Mouse (Mus musculus) cerebellum, adult 8-10 months (tissue): ENCODE measurements around the gene Figla.
A peak's percentile ranks its signal among the peaks of the same experiment; 100 is the strongest.

Source experiments
- DNase-seq: peaks from one replicate; pipeline ENCODE4 v3.0.0; 2022

The Figla gene

GRCm38 (mm10) chr6:86029323-86029713 lies 13.3 kb downstream of the Figla start:
- peak; percentile 36 for DNase-seq

- DNase-seq: peak; percentile 46
Observed at GRCm38 (mm10) chr6:86031527-86031926, 15.6 kb downstream of the Figla start.

GRCm38 (mm10) chr6:86033635-86034034 lies 17.7 kb downstream of the Figla start:
- DNase-seq: no peak

GRCm38 (mm10) chr6:86038901-86039300 lies 22.9 kb downstream of the Figla start:
- no peak for DNase-seq

GRCm38 (mm10) chr6:86040140-86040539 lies 24.2 kb downstream of the Figla start:
- DNase-seq: no peak

- DNase-seq: no peak
Observed at GRCm38 (mm10) chr6:86047510-86047909, 31.5 kb downstream of the Figla start.

- no peak for DNase-seq
Observed at GRCm38 (mm10) chr6:86048509-86048908, 32.5 kb downstream of the Figla start.

GRCm38 (mm10) chr6:86050586-86051268 lies 34.8 kb downstream of the Figla start:
- DNase-seq: no peak

GRCm38 (mm10) chr6:86052032-86052459 lies 36.1 kb downstream of the Figla start:
- DNase-seq: no peak

- no peak for DNase-seq
Observed at GRCm38 (mm10) chr6:86052556-86052955, 36.6 kb downstream of the Figla start.

- DNase-seq: no peak
Observed at GRCm38 (mm10) chr6:86053099-86053498, 37.1 kb downstream of the Figla start.

GRCm38 (mm10) chr6:86053594-86053993 lies 37.6 kb downstream of the Figla start:
- no peak for DNase-seq

GRCm38 (mm10) chr6:86058475-86058874 lies 42.5 kb downstream of the Figla start:
- no peak for DNase-seq

GRCm38 (mm10) chr6:86059151-86059853 lies 43.3 kb downstream of the Figla start:
- no peak for DNase-seq

- no peak for DNase-seq
Observed at GRCm38 (mm10) chr6:86060170-86060569, 44.2 kb downstream of the Figla start.

- no peak for DNase-seq
Observed at GRCm38 (mm10) chr6:86062226-86062625, 46.3 kb downstream of the Figla start.

- DNase-seq: no peak
Observed at GRCm38 (mm10) chr6:86062684-86063083, 46.7 kb downstream of the Figla start.

- DNase-seq: no peak
Observed at GRCm38 (mm10) chr6:86064318-86065016, 48.5 kb downstream of the Figla start.

GRCm38 (mm10) chr6:86066727-86067126 lies 50.8 kb downstream of the Figla start:
- DNase-seq: no peak

- DNase-seq: no peak
Observed at GRCm38 (mm10) chr6:86067145-86067544, 51.2 kb downstream of the Figla start.

- DNase-seq: no peak
Observed at GRCm38 (mm10) chr6:86069009-86069408, 53.0 kb downstream of the Figla start.

GRCm38 (mm10) chr6:86069856-86070255 lies 53.9 kb downstream of the Figla start:
- DNase-seq: no peak

GRCm38 (mm10) chr6:86070277-86070676 lies 54.3 kb downstream of the Figla start:
- DNase-seq: no peak
